Mouse (Mus musculus) neural tube, embryonic 11.5 days (tissue): ENCODE data around the gene Ino80e. TPM values are rescaled to one million over a fixed set of nuclear protein-coding genes. Genes with fewer than 3 reads are reported as not detected.
A peak's percentile ranks its signal among the peaks of the same experiment; 100 is the strongest.
"Not testable (repeated sequence)": the region's sequence is repeated elsewhere in the genome, so short reads cannot be mapped to it uniquely, and the experiment has no call there.

ENCODE experiments used
- ATAC-seq: fragments of 200-750 bp; cut with Nextera tagmentation; 2 replicates; pipeline ENCODE4 v1.8.0; 2017; ENCODE audit warnings: moderate number of reproducible peaks, mild to moderate bottlenecking, moderate TSS enrichment, moderate library complexity; ENCODE audit not compliant: insufficient read depth, low FRiP score, low TSS enrichment
- DNase-seq: peaks from one replicate; pipeline ENCODE4 v3.0.0-alpha.2; 2015; ENCODE audit warnings: low spot score
- H3K27ac ChIP-seq: fragments of 300-500 bp; sonication (generic); 2 replicates; pipeline ENCODE4 v1.5.1; 2014; ENCODE audit warnings: low read depth, mild to moderate bottlenecking, low read length
- H3K27me3 ChIP-seq: fragments of 300-500 bp; sonication (generic); 2 replicates; pipeline ENCODE4 v1.6.1; 2014; ENCODE audit warnings: mild to moderate bottlenecking, low read length, mixed read lengths; ENCODE audit not compliant: control insufficient read depth, insufficient read depth
- H3K36me3 ChIP-seq: fragments of 300-500 bp; sonication (generic); 2 replicates; pipeline ENCODE4 v1.6.1; 2014; ENCODE audit warnings: mild to moderate bottlenecking, low read length, moderate library complexity, mixed read lengths; ENCODE audit not compliant: control insufficient read depth, insufficient read depth
- H3K4me1 ChIP-seq: fragments of 300-500 bp; sonication (generic); 2 replicates; pipeline ENCODE4 v1.6.1; 2014; ENCODE audit warnings: low read length, mixed read lengths; ENCODE audit not compliant: control insufficient read depth, insufficient read depth
- H3K4me2 ChIP-seq: fragments of 300-500 bp; sonication (generic); 2 replicates; pipeline ENCODE4 v1.6.1; 2014; ENCODE audit warnings: low read depth, mild to moderate bottlenecking, moderate library complexity
- H3K4me3 ChIP-seq: fragments of 300-500 bp; sonication (generic); 2 replicates; pipeline ENCODE4 v1.5.1; 2014; ENCODE audit warnings: low read depth, low read length
- H3K9ac ChIP-seq: fragments of 300-500 bp; sonication (generic); 2 replicates; pipeline ENCODE4 v1.6.1; 2014; ENCODE audit warnings: mild to moderate bottlenecking, low read length
- H3K9me3 ChIP-seq: fragments of 300-500 bp; sonication (generic); 2 replicates; pipeline ENCODE4 v1.6.1; 2016; ENCODE audit warnings: low read length; ENCODE audit not compliant: control insufficient read depth
- WGBS: fragments of 180-500 bp; shearing (Covaris S2); extraction: QIAGEN DNeasy Blood & Tissue Kit; methylation state at CpG from one replicate; pipeline ENCODE4 v1.1.7; 2014; 5-methylcytosine and 5-hydroxymethylcytosine counted together
- polyA plus RNA-seq: library from polyadenylated mRNA; unstranded; fragments of >200 nt; fragmentation: Nextera tagmentation; extraction: Ambion mirVana; gene quantifications from 2 replicates; pipeline ENCODE4 v1.2.1, GENCODE M21; 2014

The Ino80e gene
- polyA plus RNA-seq, result 91.8 and 96.3 TPM in 2 replicates

DNA sequence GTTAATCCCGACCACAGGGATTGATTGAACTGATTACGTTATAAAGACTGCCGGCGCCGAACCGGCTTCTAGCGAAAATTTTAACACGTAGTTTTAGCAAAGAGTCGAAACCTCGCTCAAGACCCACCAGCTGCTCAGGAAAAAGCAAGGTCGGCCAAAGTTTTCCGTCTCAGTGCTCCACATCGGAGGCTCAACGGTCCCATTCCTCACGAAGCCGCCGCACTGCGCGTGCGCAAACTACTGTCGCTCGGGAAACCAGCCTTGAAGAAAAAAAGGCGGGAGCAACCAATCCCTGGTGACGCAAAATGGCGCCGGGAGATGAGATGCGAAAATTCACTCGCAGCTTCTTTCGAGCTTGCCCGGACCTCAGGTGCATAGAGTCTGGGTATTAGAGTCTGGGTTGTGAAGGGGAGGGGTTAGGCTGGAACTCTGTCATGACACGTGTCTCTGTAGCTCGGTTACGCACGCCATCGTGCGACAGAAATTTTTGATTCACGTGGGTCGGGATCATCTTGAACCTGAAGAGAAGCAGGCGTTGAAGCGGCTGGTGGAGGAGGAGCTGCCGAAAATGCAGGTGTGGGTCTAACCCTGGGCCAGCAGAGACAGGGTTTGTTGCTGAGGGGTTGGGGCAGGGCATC lies at the start of gene Ino80e:
Ino80e (minus strand) TSS at position 231 of the 638 bp plus-strand sequence.
- Histone ChIP-seq H3K4me2 (peak within 1 kb of the TSS; percentile 85), H3K36me3 (peaks cover 15% of the 10 kb centered on the region), H3K27ac (peak within 1 kb of the TSS; percentile 78), H3K9me3 (no peaks in the 10 kb centered on the region), H3K27me3 (no peaks in the 10 kb centered on the region), H3K9ac (peak within 1 kb of the TSS; percentile 70), H3K4me1 (peaks cover 22% of the 10 kb centered on the region), H3K4me3 (peak within 1 kb of the TSS; percentile 60)
- ATAC-seq (peak; percentile 56), DNase-seq (peak; percentile 97)
- WGBS, result under 1% methylated on average over 41 of the region's 41 CpGs

GRCm38 (mm10) chr7:126905590-126905989 lies 43.4 kb upstream of the Ino80e start:
- Histone ChIP-seq H3K27me3 (no peaks in the 10 kb centered on the region), H3K27ac (no peak overlapping the region), H3K9ac (no peak overlapping the region), H3K4me1 (no peaks in the 10 kb centered on the region), H3K4me3 (no peak overlapping the region), H3K4me2 (no peak overlapping the region), H3K9me3 (no peaks in the 10 kb centered on the region), H3K36me3 (no peaks in the 10 kb centered on the region)
- DNase-seq (no peak), ATAC-seq (no peak)
- WGBS, result 75% methylated on average over 3 of the region's 3 CpGs

- H3K27ac ChIP-seq, H3K27me3 ChIP-seq, ATAC-seq, H3K9me3 ChIP-seq, H3K36me3 ChIP-seq, H3K4me2 ChIP-seq, H3K9ac ChIP-seq, H3K4me1 ChIP-seq, H3K4me3 ChIP-seq, DNase-seq: not testable (repeated sequence)
- WGBS, result 95% methylated on average over 7 of the region's 9 CpGs
Measured at GRCm38 (mm10) chr7:126899781-126900180, 37.6 kb upstream of the Ino80e start.

GRCm38 (mm10) chr7:126898102-126898990 lies 36.2 kb upstream of the Ino80e start:
- DNase-seq, result peak; percentile 96
- peak; percentile 79 for ATAC-seq
- Histone ChIP-seq H3K36me3 (no peaks in the 10 kb centered on the region), H3K27me3 (no peaks in the 10 kb centered on the region), H3K9me3 (no peaks in the 10 kb centered on the region), H3K4me2 (peak overlapping the region; percentile 53), H3K4me3 (peak overlapping the region; percentile 45), H3K27ac (no peak overlapping the region), H3K4me1 (0 out of 2 replicates have a peak, but pooled peaks cover 4% of the 10 kb centered on the region), H3K9ac (peak overlapping the region; percentile 60)
- 11% methylated on average over 37 of the region's 37 CpGs for WGBS

DNA sequence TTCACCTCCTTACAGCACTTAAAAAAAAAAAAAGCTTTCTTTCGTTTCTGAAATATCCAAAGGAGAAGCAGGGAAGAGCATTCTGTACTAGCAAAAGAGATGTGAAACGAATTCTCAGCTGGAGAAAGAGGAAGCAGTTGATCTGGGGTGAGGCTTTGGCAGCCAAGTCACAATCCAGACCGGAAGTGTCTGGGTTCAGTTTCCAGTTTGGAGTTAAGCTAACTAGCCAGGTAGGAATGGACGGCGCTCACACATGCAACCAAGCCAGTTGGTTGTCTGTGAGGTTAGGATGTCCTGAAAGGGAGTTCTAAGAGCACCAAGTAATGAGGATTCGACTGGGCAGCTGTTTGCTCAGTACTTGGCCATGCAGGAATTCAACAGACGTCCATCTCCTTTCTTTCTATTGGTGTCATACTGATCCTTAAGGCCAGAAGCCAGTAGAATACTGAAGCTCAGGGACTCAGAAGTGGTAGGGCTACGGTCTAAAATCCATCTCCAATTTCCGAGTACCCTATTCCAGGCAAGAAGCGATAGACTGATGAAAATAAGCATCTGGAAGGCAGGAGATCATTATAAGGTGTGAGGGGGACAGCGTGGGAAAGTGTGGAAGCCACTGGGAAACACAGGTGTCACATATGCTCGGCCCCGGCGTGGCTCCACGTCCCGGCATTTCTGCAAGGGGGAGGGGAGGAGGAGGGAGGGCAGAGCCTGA lies 35.4 kb upstream of the Ino80e start:
- WGBS, result 26% methylated on average over 16 of the region's 16 CpGs
- no peak overlapping the region for H3K27ac ChIP-seq

DNA sequence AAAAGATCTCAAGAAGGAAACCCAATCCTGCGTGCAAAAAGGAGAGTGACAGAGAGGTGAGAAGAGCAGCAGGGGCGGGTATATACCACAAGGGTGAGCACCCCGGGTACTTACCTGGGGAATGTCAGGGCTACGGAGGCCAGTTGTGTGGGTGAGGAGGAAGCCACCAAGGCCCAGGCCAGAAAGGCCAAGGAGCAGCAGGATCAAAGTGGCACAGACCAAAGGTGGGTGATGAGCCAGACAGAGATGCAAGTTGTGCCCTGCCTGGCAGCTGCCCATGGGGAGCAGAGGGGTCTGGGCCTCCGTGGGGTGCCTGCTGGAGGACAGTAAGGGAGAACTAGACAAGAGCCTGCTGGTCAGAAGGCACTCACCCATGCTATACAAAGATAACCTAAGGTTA lies 34.7 kb upstream of the Ino80e start:
- Histone ChIP-seq H3K27me3 (no peaks in the 10 kb centered on the region), H3K36me3 (no peaks in the 10 kb centered on the region), H3K27ac (no peak overlapping the region), H3K9ac (no peak overlapping the region), H3K4me3 (no peak overlapping the region), H3K9me3 (no peaks in the 10 kb centered on the region), H3K4me2 (no peak overlapping the region), H3K4me1 (0 out of 2 replicates have a peak, but pooled peaks cover 4% of the 10 kb centered on the region)
- WGBS, result 91% methylated on average over 5 of the region's 5 CpGs
- DNase-seq (no peak), ATAC-seq (no peak)

More for the DNA sequence above, 35.4 kb upstream of the Ino80e start:
- Histone ChIP-seq H3K36me3 (no peaks in the 10 kb centered on the region), H3K4me1 (0 out of 2 replicates have a peak, but pooled peaks cover 4% of the 10 kb centered on the region), H3K4me3 (peak overlapping the region; percentile 45), H3K9ac (peak overlapping the region; percentile 60), H3K4me2 (peak overlapping the region; percentile 53), H3K9me3 (no peaks in the 10 kb centered on the region), H3K27me3 (no peaks in the 10 kb centered on the region)
- peak; percentile 27; the same call in 1 of the 2 replicates for ATAC-seq
- no peak for DNase-seq

GRCm38 (mm10) chr7:126888852-126889251 lies 26.7 kb upstream of the Ino80e start:
- WGBS, result 54% methylated on average over 7 of the region's 7 CpGs

GRCm38 (mm10) chr7:126887281-126887680 lies 25.1 kb upstream of the Ino80e start:
- WGBS, result 81% methylated on average over 5 of the region's 5 CpGs
- ATAC-seq, result no peak

More at GRCm38 (mm10) chr7:126888852-126889251, 26.7 kb upstream of the Ino80e start:
- no peak overlapping the region for H3K27ac ChIP-seq
- no peak overlapping the region for H3K4me3 ChIP-seq
- H3K36me3 ChIP-seq, result no peaks in the 10 kb centered on the region
- H3K27me3 ChIP-seq, result no peaks in the 10 kb centered on the region
- no peaks in the 10 kb centered on the region for H3K4me1 ChIP-seq
- DNase-seq (no peak), ATAC-seq (no peak)
- H3K9me3 ChIP-seq, result no peaks in the 10 kb centered on the region
- H3K4me2 ChIP-seq, result no peak overlapping the region
- H3K9ac ChIP-seq, result no peak overlapping the region

More at GRCm38 (mm10) chr7:126887281-126887680, 25.1 kb upstream of the Ino80e start:
- Histone ChIP-seq H3K27me3 (no peaks in the 10 kb centered on the region), H3K36me3 (no peaks in the 10 kb centered on the region), H3K4me3 (no peak overlapping the region), H3K27ac (no peak overlapping the region), H3K9ac (no peak overlapping the region), H3K4me1 (peaks cover 14% of the 10 kb centered on the region), H3K4me2 (no peak overlapping the region), H3K9me3 (no peaks in the 10 kb centered on the region)
- DNase-seq, result no peak
